Mouse (Mus musculus) hematopoietic stem cell, adult 5-6 weeks (primary cell): ENCODE measurements around the gene Taf8. TPM values are rescaled to one million over a fixed set of nuclear protein-coding genes. Genes with fewer than 3 reads are reported as not detected.

Experiments used
- ATAC-seq, 2 experiments: fragments of 125-278 bp in 1 of 2; replicated peaks in 1 of 2; 2 replicates each; pipeline ENCODE4 v1.8.0; 2016 to 2017; ENCODE audit warnings: inconsistent platforms in 2 of 2, mild to moderate bottlenecking in 2 of 2, moderate number of reproducible peaks in 2 of 2, low read depth in 1 of 2, moderate TSS enrichment in 1 of 2; ENCODE audit not compliant: low FRiP score in 2 of 2, poor library complexity in 2 of 2, severe bottlenecking in 2 of 2, insufficient read depth in 1 of 2, low TSS enrichment in 1 of 2
- total RNA-seq: library from RNA; stranded (forward); fragments of 172-1452, 232-1000 nt; gene quantifications from 2 replicates; pipeline ENCODE4 v1.2.3, GENCODE M21; 2017

The Taf8 gene
- total RNA-seq, 1 experiment from 2014 or later = 55.6 TPM

DNA sequence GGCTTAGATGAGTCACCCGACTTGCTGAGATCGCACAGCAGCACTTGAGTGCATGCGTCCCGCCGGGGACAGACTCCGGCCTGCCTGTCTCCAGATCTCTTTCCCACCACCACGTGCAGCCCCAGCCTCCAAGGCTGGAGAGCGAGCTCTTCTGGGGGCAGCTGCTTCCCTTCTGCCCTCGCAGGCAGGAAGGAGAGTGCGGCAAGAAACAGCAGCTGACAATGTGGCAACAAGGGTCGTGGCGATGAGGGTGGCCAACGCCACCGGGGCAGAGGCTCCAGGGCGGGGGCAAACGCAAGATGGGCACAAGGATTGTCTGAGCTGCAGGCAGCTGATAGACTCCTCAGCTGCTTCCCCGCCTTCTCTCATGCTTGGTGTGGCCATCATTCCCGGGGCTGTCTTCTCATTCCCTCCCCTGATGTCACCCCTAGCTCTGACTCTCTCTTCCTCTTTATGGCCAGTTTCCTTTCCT lies 21.2 kb upstream of the Taf8 start:
- ATAC-seq = peak; percentile 14 to 49

DNA sequence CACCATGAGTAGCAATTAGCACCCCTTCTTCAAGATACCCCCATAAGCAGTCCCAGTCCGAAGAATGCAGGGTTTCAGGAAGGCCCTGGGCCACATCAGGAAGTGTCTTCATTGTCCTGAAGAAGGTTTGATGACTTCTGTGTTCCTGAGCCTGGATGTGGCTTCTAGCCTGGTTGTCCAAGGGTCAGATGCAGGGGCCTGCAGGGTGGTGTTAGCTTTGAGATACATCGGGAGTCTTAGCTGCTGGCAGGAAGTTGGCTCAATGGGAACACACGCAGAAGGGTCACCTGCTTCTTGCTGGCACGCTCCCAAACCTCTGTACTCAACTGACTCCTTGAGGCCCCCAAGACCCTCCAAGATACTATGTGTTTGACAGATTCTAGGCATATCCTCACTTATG lies 20.4 kb upstream of the Taf8 start:
- no peak for ATAC-seq

- ATAC-seq = peak; percentile 91 to 94
Measured at GRCm38 (mm10) chr17:47521551-47522258, 19.6 kb upstream of the Taf8 start.

- ATAC-seq = no peak
Measured at GRCm38 (mm10) chr17:47518205-47518604, 16.1 kb upstream of the Taf8 start.

GRCm38 (mm10) chr17:47516232-47516631 lies 14.1 kb upstream of the Taf8 start:
- no peak for ATAC-seq

DNA sequence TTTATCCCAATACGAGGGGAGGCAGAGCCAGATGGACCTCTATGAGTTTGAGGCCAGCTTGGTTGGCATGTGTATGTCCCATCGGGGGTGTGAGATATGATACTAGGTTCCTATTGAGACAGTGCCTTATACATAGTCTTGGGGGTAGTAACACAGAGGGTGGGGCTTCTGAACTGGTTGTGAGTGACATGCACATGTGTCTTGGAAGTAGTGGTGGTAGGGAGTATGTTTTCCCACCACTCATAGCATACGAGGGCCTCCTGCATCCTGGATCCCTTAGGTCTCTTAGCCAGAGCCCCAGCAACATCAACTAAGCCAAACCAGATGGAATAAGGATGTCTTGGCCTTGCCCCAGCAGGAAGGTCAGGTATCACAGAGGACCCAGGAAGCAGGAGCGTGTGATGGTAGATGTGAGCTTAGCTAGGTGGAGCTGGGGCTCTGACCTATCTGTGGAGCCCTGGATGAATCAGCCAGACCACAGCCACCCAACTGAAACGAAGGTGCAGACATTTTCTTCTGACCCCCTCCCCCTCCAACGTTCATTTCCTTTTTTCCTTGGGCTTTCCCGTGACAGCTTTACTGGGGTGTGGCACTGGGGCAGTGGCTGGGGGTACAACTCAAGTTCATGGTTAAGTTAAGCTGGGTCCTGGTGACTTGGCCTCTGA lies 13.2 kb upstream of the Taf8 start:
- no peak for ATAC-seq

GRCm38 (mm10) chr17:47512956-47513775 lies 11.1 kb upstream of the Taf8 start:
- ATAC-seq = no peak

GRCm38 (mm10) chr17:47511111-47512020 lies 9.3 kb upstream of the Taf8 start:
- peak; percentile 83 to 87 for ATAC-seq

GRCm38 (mm10) chr17:47509031-47509705 lies 7.1 kb upstream of the Taf8 start:
- no peak for ATAC-seq

DNA sequence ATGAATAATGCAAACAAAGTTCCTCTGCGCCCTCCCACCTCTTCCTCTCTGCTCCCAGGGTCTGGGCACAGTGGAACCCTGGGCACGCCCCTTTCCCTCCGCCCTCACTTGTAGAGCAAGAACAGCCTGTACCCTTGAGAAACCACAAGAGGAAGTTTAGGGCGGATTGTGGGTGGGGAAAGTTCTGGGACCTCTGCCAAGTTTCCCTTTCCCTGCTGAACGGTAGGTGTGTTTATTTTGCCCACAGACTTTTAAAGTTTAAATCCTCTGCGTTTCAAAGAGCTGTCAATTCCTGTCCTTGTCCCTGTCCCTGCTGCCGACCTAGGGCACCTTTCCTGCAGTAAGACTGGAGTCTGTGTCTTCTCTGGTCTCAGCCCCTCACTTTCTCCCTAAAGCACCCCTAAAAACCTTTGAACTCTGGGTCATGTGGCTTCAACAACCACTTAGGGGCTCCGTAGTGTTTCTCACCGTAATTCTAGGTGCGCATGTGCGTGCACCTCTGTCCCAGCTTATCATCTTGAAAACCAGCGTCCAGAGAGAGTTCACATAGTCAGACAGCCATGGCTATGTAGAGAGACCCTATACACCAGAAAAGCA lies 6.0 kb upstream of the Taf8 start:
- ATAC-seq = peak; percentile 77 to 81

DNA sequence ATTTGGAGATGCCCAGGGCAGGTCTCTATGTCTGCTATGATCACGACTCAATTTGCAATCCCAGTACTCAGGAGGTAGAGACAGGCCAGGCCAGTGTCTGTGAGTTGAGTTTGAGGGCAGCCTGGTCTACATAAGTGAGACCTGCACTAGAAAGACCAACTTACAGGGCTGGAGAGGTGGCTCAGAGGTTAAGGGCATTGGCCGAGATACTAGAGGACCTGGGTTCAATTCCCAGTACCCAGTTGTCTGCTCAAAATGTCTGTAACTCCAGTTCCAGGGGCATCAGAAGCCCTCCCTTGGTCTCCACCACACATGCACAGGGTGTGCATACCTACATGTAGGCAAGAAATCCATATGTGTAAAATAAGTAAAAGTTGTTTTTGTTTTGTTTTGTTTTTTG lies 5.4 kb upstream of the Taf8 start:
- ATAC-seq = no peak

DNA sequence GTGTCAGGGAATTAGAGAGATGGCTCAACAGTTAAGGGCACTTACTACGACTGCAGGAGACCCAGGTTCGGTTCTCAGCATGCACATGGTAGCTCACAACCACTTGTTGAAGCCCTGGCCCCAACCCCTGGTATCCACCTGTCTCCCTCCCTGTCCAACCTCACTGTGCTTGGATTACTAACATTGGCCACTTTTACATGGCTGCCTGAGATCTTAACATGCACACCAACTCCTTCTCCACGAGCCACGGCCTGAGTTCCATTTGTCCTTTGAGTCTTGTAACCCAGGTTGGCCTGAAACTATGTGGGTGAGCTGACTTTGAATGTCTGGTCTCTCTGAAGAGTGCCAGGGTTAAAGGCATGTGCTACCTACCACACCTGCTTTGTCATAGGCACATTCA lies 4.6 kb upstream of the Taf8 start:
- ATAC-seq = no peak

- no peak for ATAC-seq
Measured at GRCm38 (mm10) chr17:47506042-47506441, 4.0 kb upstream of the Taf8 start.

GRCm38 (mm10) chr17:47505566-47505965 lies 3.5 kb upstream of the Taf8 start:
- ATAC-seq = no peak

- peak; percentile 44 to 46 for ATAC-seq
Measured at GRCm38 (mm10) chr17:47504941-47505346, 2.9 kb upstream of the Taf8 start, which contains the start of gene Ccnd3. Gene Ccnd3, plus strand, starts transcription at chr17:47505051.

DNA sequence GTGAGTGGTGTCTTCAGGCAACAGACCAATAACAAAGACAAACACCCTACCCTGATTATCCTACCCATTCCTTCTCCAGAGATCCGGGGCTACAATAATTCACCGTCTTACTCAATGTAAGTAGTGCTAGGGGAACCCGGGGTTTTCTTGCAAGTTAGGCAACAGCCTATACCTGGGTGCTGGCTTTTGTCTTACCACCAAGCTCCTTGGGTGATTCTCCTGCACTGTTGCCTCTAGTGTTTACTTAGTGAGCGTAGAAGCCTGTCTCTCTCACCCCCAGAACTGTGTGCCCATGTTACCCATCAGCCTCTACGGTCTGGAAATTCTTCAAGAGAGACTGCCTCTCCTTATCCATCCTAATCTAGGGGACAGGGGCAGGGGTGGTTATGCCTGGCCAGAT lies 2.1 kb upstream of the Taf8 start:
- no peak for ATAC-seq
